Mouse (Mus musculus): Measurements from ENCODE around the gene Zmat5.

GRCm38 (mm10) chr11:4746733-4747132 is 42.3 kb downstream of the Zmat5 start, which contains the start of gene Cabp7:
- TF ChIP-seq CTCF (IDR thresholded peaks at IDR 0.05; ENCODE audit: insufficient read depth, low read length) (no peak), POLR2A (IDR thresholded peaks at IDR 0.05; ENCODE audit: borderline replicate concordance, extremely low read depth, low read depth, low read length) (no peak)
